Mouse (Mus musculus): ENCODE results near the gene Parl. TPM values are rescaled to one million over a fixed set of nuclear protein-coding genes. Genes with fewer than 3 reads are reported as not detected.
A peak's percentile ranks its signal among the peaks of the same experiment; 100 is the strongest.

The Parl gene
- polyA plus RNA-seq, 1 experiment: 21.8 TPM

DNA sequence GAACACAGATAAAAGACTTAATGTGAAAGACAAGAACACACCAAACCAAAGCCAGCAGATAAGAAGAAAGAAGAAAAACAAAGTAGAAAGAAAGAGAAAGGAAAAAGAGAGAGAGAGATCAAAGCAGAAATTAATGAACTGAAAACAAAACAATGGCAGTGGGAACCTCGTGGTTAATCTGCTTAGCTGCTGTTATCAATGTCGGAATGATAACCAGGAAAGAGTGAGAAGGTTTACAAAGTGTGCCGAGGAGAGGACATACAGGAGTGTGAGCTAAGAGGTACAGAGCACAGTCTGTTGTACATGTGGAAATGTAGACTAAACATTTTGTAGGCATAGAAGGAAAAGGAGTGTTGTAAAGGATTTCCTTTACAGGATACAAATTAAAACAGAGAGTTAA lies 29.2 kb downstream of the Parl start:
- WGBS: 10% methylated on average over 3 of the region's 3 CpGs

DNA sequence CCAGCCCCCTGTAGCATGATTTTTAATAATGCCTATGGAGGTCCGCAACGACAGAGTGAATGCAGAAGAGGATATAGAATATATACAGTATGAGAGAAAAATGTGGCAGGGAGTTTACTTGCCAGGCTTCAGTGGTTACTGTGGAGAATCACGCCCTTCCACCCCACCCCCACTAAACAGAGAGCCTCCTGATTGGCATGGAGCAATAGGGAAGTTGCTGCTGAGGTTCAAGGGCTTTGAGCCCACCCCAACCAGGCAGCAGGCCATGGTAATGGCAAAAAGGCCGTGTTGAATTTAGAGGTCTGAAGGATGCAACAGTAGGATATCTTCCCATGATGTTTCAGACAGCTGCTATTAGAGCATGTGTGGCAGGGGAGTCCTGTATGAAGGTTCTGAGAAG lies 30.8 kb downstream of the Parl start:
- Histone ChIP-seq H3K4me1 (ENCODE audit: control insufficient read depth, insufficient read depth, insufficient read length, low read length) (no peaks in the 10 kb centered on the region), H3K27ac (ENCODE audit: insufficient read depth, low read depth, low read length) (no peak overlapping the region), H3K4me3 (ENCODE audit: low read depth, low read length) (no peak overlapping the region), H3K27me3 (ENCODE audit: control insufficient read depth, insufficient read depth, low read length) (no peaks in the 10 kb centered on the region), H3K36me3 (ENCODE audit: control insufficient read depth, insufficient read depth, low read length) (no peaks in the 10 kb centered on the region)
- TF ChIP-seq CTCF (IDR thresholded peaks at IDR 0.05; ENCODE audit: extremely low read depth, insufficient read length, insufficient replicate concordance, low read depth, low read length) (no peak), POLR2A (IDR thresholded peaks at IDR 0.05; ENCODE audit: low read depth, low read length) (no peak)
- 73% methylated on average over 4 of the region's 4 CpGs for WGBS

More for the DNA sequence above, 29.2 kb downstream of the Parl start:
- peaks cover under 1% of the 10 kb centered on the region; the same call in 1 of the 2 replicates for H3K36me3 ChIP-seq (ENCODE audit: control insufficient read depth, insufficient read depth, low read length)
- H3K27me3 ChIP-seq (ENCODE audit: control insufficient read depth, insufficient read depth, low read length): no peaks in the 10 kb centered on the region
- TF ChIP-seq POLR2A (IDR thresholded peaks at IDR 0.05; ENCODE audit: low read depth, low read length) (no peak), CTCF (IDR thresholded peaks at IDR 0.05; ENCODE audit: extremely low read depth, insufficient read length, insufficient replicate concordance, low read depth, low read length) (no peak)
- H3K4me1 ChIP-seq (ENCODE audit: control insufficient read depth, insufficient read depth, insufficient read length, low read length): no peaks in the 10 kb centered on the region
- H3K4me3 ChIP-seq (ENCODE audit: low read depth, low read length): no peak overlapping the region
- no peak overlapping the region for H3K27ac ChIP-seq (ENCODE audit: insufficient read depth, low read depth, low read length)

DNA sequence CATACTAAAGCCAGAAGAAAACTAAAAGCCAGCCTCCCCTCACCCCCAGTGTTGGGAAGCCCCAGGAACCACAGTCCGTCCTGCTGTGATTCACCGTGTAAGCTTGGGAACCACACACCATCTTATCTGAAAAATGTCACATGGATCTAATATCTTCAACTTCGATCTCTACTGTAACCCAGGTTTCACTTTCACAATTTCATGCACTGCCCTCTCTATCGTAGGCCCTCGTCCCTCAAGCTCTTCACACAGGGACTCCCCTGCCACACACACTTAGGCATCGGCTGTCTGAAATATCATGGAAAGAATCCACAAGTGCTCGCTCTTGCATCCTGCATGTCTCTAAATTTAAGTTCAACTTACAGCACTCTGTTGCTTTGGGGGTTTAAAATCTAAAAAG lies 37.1 kb downstream of the Parl start:
- 44% methylated on average over 7 of the region's 7 CpGs for WGBS
- H3K27ac ChIP-seq (ENCODE audit: insufficient read depth, low read depth, low read length): no peak overlapping the region
- TF ChIP-seq POLR2A (IDR thresholded peaks at IDR 0.05; ENCODE audit: low read depth, low read length) (no peak), CTCF (IDR thresholded peaks at IDR 0.05; ENCODE audit: extremely low read depth, insufficient read length, insufficient replicate concordance, low read depth, low read length) (no peak)
- H3K4me1 ChIP-seq (ENCODE audit: control insufficient read depth, insufficient read depth, insufficient read length, low read length): no peaks in the 10 kb centered on the region
- no peaks in the 10 kb centered on the region for H3K27me3 ChIP-seq (ENCODE audit: control insufficient read depth, insufficient read depth, low read length)
- no peaks in the 10 kb centered on the region for H3K36me3 ChIP-seq (ENCODE audit: control insufficient read depth, insufficient read depth, low read length)
- no peak overlapping the region for H3K4me3 ChIP-seq (ENCODE audit: low read depth, low read length)

DNA sequence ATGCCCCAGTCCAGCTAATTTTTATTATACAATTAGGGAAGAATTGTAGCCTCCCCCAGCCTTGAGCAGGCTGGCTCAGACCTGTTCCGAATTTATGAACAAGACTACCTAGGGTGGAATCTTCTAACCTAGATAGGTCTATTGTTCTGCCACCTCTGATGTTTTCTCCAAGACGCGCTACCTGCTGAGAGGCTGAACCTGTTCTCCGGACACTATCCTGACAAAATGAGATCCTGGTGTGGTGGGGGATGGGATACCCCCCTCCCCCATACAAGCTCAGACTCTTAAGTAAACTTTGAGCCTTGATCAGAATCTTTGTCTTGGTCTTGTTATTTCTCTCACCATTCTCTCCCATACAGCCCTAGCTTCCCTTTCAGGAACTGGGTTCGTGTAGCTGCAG lies 44.3 kb downstream of the Parl start:
- Histone ChIP-seq H3K4me1 (ENCODE audit: control insufficient read depth, insufficient read depth, insufficient read length, low read length) (no peaks in the 10 kb centered on the region), H3K4me3 (ENCODE audit: low read depth, low read length) (no peak overlapping the region), H3K36me3 (ENCODE audit: control insufficient read depth, insufficient read depth, low read length) (no peaks in the 10 kb centered on the region), H3K27me3 (ENCODE audit: control insufficient read depth, insufficient read depth, low read length) (no peaks in the 10 kb centered on the region), H3K27ac (ENCODE audit: insufficient read depth, low read depth, low read length) (no peak overlapping the region)
- TF ChIP-seq POLR2A (IDR thresholded peaks at IDR 0.05; ENCODE audit: low read depth, low read length) (no peak), CTCF (IDR thresholded peaks at IDR 0.05; ENCODE audit: extremely low read depth, insufficient read length, insufficient replicate concordance, low read depth, low read length) (no peak)
- 82% methylated on average over 5 of the region's 5 CpGs for WGBS

DNA sequence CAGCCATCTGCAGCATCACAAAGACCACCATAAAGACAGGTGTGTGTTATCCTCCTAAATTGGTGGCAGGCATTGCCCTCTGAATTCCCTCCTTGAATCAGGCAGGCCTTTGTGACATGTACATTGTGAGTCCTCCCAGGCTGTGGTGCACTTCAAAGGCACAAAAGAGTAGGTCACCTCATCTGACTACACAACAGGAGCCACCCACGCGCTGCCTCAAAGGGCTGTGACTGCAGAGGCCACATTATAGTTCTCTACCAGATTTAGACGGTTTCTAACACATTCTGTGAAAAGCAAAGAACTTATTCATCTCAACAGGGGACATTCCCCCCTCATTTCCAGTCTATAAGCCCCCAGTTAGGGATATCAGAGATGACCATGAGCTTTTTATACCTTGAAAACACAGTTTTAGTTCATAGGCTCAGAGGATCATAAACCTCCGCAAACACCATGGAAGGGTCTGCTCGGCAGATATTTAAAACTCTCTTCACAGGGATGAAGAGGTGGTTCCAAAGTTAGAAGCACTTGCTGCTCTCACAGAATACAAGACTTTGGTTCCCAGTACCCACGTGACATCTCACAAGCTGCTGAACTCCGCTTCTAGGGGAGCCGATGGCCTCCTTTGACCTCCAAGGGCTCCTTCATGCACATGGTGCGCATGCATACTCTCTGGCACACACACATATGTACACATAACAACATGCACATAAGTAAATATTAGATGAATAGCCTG lies 53.6 kb downstream of the Parl start:
- TF ChIP-seq CTCF (IDR thresholded peaks at IDR 0.05; ENCODE audit: extremely low read depth, insufficient read length, insufficient replicate concordance, low read depth, low read length) (no peak), POLR2A (IDR thresholded peaks at IDR 0.05; ENCODE audit: low read depth, low read length) (no peak)
- Histone ChIP-seq H3K27me3 (ENCODE audit: control insufficient read depth, insufficient read depth, low read length) (no peaks in the 10 kb centered on the region), H3K36me3 (ENCODE audit: control insufficient read depth, insufficient read depth, low read length) (no peaks in the 10 kb centered on the region), H3K27ac (ENCODE audit: insufficient read depth, low read depth, low read length) (no peak overlapping the region), H3K4me1 (ENCODE audit: control insufficient read depth, insufficient read depth, insufficient read length, low read length) (no peaks in the 10 kb centered on the region), H3K4me3 (ENCODE audit: low read depth, low read length) (no peak overlapping the region)
- WGBS: 85% methylated on average over 9 of the region's 9 CpGs

DNA sequence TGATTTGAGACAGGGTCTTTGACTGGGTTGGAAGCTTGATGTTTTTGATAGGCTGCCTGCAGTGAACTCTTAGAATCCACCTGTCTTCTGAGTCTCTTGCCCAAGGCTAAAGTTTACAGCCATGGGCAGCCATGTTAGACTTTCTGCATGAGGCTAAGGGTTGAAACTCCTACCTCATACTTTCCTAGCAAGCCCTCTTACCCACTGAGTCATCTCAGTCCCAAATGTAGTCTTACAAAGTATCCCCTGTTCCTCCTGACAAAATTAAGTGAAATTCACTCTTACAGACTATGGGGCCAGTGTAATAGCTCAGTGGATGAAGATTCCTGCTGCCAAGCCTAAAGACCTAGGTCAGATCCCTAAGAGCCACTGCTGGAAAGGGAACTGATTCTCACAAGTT lies 55.1 kb downstream of the Parl start:
- TF ChIP-seq POLR2A (IDR thresholded peaks at IDR 0.05; ENCODE audit: low read depth, low read length) (no peak), CTCF (IDR thresholded peaks at IDR 0.05; ENCODE audit: extremely low read depth, insufficient read length, insufficient replicate concordance, low read depth, low read length) (no peak)
- no peaks in the 10 kb centered on the region for H3K4me1 ChIP-seq (ENCODE audit: control insufficient read depth, insufficient read depth, insufficient read length, low read length)
- no peak overlapping the region for H3K4me3 ChIP-seq (ENCODE audit: low read depth, low read length)
- no peaks in the 10 kb centered on the region for H3K36me3 ChIP-seq (ENCODE audit: control insufficient read depth, insufficient read depth, low read length)
- no peak overlapping the region for H3K27ac ChIP-seq (ENCODE audit: insufficient read depth, low read depth, low read length)
- no peaks in the 10 kb centered on the region for H3K27me3 ChIP-seq (ENCODE audit: control insufficient read depth, insufficient read depth, low read length)

DNA sequence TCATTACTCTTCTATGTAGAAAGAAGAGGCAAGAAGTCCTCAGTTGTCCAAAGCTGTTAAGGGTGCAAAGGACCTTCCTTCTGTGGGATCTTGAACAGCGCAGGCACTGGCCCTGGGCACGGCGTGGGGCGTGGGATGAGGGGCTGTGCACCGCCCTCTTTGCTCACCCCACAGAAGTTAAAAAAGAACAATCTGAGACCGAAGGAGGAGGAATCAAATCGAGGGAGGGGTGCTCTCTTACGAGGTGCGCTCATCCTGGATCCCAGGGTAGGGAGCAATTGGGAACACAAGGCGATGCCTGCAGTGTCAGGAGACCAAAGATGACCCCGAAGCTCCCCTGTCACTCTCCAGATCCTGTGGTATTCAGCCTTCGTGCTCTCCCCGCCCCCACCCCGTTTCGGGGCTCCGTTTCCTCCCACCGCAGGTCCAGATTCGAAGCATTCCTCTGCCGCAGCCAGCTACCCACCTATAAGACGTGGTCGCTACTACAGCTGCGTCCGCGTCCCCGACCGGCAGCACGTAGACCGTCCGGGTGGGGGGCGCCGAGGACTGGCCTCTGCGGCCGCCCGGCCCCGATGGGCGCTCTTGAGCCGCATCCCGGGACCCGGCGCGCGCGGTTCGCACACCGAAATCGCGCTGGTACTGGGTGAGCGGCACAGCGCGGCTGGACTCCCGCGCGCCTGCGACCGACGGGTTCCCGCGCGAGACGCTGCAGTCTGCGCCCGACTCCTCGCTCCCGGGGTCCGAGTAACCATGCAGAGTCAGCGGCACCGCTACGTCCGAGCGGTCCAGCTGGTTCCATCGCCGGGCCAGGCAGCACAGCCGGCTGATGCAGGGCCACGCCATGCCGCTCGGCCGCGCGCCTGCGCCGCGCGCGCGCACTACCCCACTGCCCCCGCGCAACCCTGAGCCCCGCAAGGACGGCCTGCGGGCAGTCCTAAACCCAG lies 61.4 kb downstream of the Parl start, which contains the start of gene Map6d1:
Gene Map6d1, minus strand, starts transcription at position 891 of the 947 bp plus-strand sequence.
- no peaks in the 10 kb centered on the region; the same call in 1 of the 2 replicates for H3K4me1 ChIP-seq (ENCODE audit: control insufficient read depth, insufficient read depth, insufficient read length, low read length)
- H3K27me3 ChIP-seq (ENCODE audit: control insufficient read depth, insufficient read depth, low read length): peaks cover 13% of the 10 kb centered on the region
- TF ChIP-seq POLR2A (IDR thresholded peaks at IDR 0.05; ENCODE audit: low read depth, low read length) (no peak), CTCF (IDR thresholded peaks at IDR 0.05; ENCODE audit: extremely low read depth, insufficient read length, insufficient replicate concordance, low read depth, low read length) (no peak)
- H3K4me3 ChIP-seq (ENCODE audit: low read depth, low read length): peak within 1 kb of the TSS; percentile 91
- no peak within 1 kb of the TSS for H3K27ac ChIP-seq (ENCODE audit: insufficient read depth, low read depth, low read length)
- WGBS: 1% methylated on average over 90 of the region's 90 CpGs
- no peaks in the 10 kb centered on the region for H3K36me3 ChIP-seq (ENCODE audit: control insufficient read depth, insufficient read depth, low read length)

Measured in small intestine, adult 2 months (tissue).